Mouse (Mus musculus): Measurements from ENCODE around the gene Ntng1.

GRCm38 (mm10) chr3:109803616-109804015, 340.2 kb downstream of the Ntng1 start:
- TF ChIP-seq POLR2A (IDR thresholded peaks at IDR 0.05; ENCODE audit: control insufficient read depth, extremely low read depth, insufficient read depth, low read length, poor library complexity) (no peak), CTCF (IDR thresholded peaks at IDR 0.05; ENCODE audit: borderline replicate concordance, control insufficient read depth, extremely low read depth, insufficient read depth, low read length, poor library complexity) (no peak)
